Mouse (Mus musculus) megakaryocyte-erythroid progenitor cell, adult 5 weeks (primary cell): ENCODE results near the gene Zfp59. TPM values are rescaled to one million over a fixed set of nuclear protein-coding genes. Genes with fewer than 3 reads are reported as not detected.

Source experiments
- polyA plus RNA-seq: library from polyadenylated mRNA; stranded (reverse); fragments of >175 nt; gene quantifications from 2 replicates; pipeline ENCODE4 v1.2.3, GENCODE M21; 2012

Gene Zfp59
- polyA plus RNA-seq, result 0.15 and 0.39 TPM in 2 replicates

DNA sequence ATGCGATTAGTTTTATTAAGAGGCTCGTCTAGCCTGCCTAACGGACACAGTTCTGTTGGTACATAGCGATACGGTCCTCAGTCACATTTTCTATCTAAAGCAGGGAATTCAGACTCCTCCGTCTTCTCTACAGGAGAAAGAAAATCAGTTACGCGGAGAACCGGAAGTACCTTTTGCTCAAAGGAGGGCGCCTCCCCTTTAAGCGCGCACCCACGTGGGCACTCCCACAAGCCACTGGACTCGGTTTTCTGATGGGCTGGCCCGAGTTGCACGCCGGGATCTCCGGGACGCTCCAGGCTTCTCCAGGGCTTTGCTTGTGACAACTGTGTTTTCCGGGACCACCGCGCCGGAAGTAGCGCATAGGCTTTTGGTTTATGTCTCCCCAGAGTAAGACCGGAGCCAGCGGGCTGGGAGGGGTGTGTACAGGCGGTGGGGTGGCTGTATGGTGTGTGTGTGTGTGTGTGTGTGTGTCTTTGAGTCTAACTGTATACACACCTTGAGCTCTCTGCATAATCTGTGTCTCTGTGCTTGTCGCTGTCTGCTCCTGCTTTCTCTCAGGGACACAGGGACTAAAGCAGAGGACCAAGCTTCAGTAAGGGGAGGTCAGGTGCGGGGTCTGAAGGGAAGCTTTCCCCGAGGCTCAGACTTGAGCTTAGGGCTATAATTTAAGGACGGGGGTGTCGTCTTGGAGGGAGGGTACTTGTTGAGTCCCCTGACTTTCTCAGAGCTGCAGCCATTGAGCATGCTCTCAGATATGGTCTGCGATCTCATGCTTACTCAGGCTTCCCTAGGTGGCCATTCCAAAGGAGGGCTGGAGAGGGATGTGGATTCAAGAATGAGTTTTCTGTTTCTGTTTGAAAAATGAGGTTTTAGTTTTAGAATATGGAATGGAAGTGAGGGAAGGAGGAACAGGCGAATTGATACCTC is at the start of gene Zfp59:
Gene Zfp59, plus strand, starts transcription at position 285 of the 927 bp plus-strand sequence.

DNA sequence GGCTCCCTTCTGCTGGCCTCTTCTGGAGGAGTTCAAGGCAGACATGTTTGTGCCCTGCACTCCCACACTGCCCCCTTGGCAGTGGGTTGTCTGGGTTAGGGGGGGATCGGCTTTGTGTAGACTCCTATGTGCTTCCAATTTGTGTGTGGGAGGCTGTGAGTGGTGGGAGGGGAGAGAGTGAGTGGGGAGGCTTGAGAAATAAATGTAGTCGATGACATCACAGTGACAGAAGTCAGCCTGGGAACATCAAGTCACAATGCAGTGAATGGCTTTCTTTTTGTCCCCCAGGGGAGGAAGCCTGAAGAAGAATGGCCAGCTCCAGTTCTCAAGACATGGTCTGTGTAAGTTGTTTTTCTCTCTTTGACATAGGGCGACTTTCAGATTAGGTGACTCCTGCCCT is 31.5 kb upstream of the Zfp59 start, which contains the start of gene Zfp626:
Gene Zfp626, plus strand, starts transcription at position 301 of the 400 bp plus-strand sequence.

DNA sequence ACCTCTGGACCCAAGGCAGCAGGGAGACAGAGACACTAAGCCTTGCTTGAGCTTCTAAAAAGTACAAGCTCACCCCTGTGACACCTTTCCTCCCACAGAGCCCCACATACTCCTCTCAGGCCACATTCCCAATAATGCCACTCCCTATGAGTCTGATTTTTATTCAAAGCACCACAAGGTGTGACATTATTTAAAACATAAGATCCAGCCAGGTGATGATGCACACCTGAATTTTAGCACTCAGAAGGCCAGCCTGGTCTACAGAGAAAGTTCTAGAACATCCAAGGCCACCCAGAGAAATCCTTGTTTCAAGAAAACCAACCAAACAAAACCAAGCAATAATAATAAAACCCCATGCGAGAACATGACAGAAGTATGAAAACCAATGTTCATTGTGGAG is 18.8 kb downstream of the Zfp59 start, which contains the start of gene Zfp607a:
Gene Zfp607a, plus strand, starts transcription at position 301 of the 400 bp plus-strand sequence.

Other genes with a start within 250 kb of the Zfp59 start
- gene Akt2, start 247.1 kb upstream of the Zfp59 start, polyA plus RNA-seq, result 54.4 and 61.2 TPM in 2 replicates
- gene Ttc9b, start 184.7 kb upstream of the Zfp59 start, polyA plus RNA-seq, result not detected in 2 replicates
- 25.2 and 27.5 TPM in 2 replicates for gene Map3k10, start 164.0 kb upstream of the Zfp59 start, polyA plus RNA-seq
- 0.04 and 0.09 TPM in 2 replicates for gene Zfp607b, start 149.3 kb upstream of the Zfp59 start, polyA plus RNA-seq
- gene Zfp60, start 107.2 kb upstream of the Zfp59 start, polyA plus RNA-seq, result 0.15 and 0.30 TPM in 2 replicates
- gene Zfp626, start 31.4 kb upstream of the Zfp59 start, polyA plus RNA-seq, result 0.14 and 0.76 TPM in 2 replicates
- 0.10 and 0.19 TPM in 2 replicates for gene Zfp607a, start 18.9 kb downstream of the Zfp59 start, polyA plus RNA-seq
- not detected in 2 replicates for gene Zfp974, start 90.9 kb downstream of the Zfp59 start, polyA plus RNA-seq
- gene Zfp780b, start 140.6 kb downstream of the Zfp59 start, polyA plus RNA-seq, result 0.18 and 0.27 TPM in 2 replicates
- gene Zfp850, start 175.5 kb downstream of the Zfp59 start, polyA plus RNA-seq, result 0.26 and 0.34 TPM in 2 replicates
- gene Psmc4, start 211.5 kb downstream of the Zfp59 start, polyA plus RNA-seq, result 87.0 and 88.8 TPM in 2 replicates
- gene Fcgbp, start 232.6 kb downstream of the Zfp59 start, polyA plus RNA-seq, result not detected in 2 replicates